Mouse (Mus musculus) heart, postnatal 0 days (tissue): ENCODE data around the gene Rps27. TPM values are rescaled to one million over a fixed set of nuclear protein-coding genes. Genes with fewer than 3 reads are reported as not detected.

Experiments used
- ATAC-seq: fragments of 200-750 bp; cut with Nextera tagmentation; 2 replicates; pipeline ENCODE4 v1.8.0; 2017; ENCODE audit warnings: low read depth, moderate number of reproducible peaks, moderate library complexity; ENCODE audit not compliant: insufficient read depth
- DNase-seq: peaks from one replicate; pipeline ENCODE4 v3.0.0-alpha.2; 2016; ENCODE audit warnings: low spot score
- H3K27ac ChIP-seq: fragments of 300-500 bp; sonication (generic); 2 replicates; pipeline ENCODE4 v1.5.1; 2014; ENCODE audit warnings: low read depth, mild to moderate bottlenecking
- H3K27me3 ChIP-seq: fragments of 300-500 bp; sonication (generic); 2 replicates; pipeline ENCODE4 v1.6.1; 2014; ENCODE audit warnings: low read length, mixed read lengths; ENCODE audit not compliant: control insufficient read depth, insufficient read depth
- H3K36me3 ChIP-seq: fragments of 300-500 bp; sonication (generic); replicated peaks from 2 replicates; pipeline ENCODE4 v1.6.1; 2014; ENCODE audit warnings: low read length, mixed read lengths; ENCODE audit not compliant: control insufficient read depth, insufficient read depth
- H3K4me1 ChIP-seq: fragments of 300-500 bp; sonication (generic); 2 replicates; pipeline ENCODE4 v1.6.1; 2014; ENCODE audit warnings: antibody characterized with exemption; ENCODE audit not compliant: control insufficient read depth, insufficient read depth
- H3K4me2 ChIP-seq: fragments of 300-500 bp; sonication (generic); 2 replicates; pipeline ENCODE4 v1.6.1; 2014; ENCODE audit warnings: low read depth, mild to moderate bottlenecking, low read length, moderate library complexity
- H3K4me3 ChIP-seq: fragments of 300-500 bp; sonication (generic); 2 replicates; pipeline ENCODE4 v1.5.1; 2014; ENCODE audit warnings: low read depth, low read length
- H3K9ac ChIP-seq: fragments of 300-500 bp; sonication (generic); replicated peaks from 2 replicates; pipeline ENCODE4 v1.6.1; 2014; ENCODE audit warnings: low read depth, low read length, mixed read lengths
- H3K9me3 ChIP-seq: fragments of 300-500 bp; sonication (generic); replicated peaks from 2 replicates; pipeline ENCODE4 v1.6.1; 2016; ENCODE audit warnings: low read length; ENCODE audit not compliant: control insufficient read depth
- CTCF ChIP-seq: IDR thresholded peaks from 2 replicates; pipeline ENCODE4 v1.5.1; 2016; ENCODE audit warnings: antibody characterized with exemption, control low read depth, low read depth
- EP300 ChIP-seq: IDR thresholded peaks from 2 replicates; pipeline ENCODE4 v1.6.1; 2016; ENCODE audit warnings: antibody characterized with exemption, low read depth
- WGBS: fragments of 180-500 bp; shearing (Covaris S2); extraction: QIAGEN DNeasy Blood & Tissue Kit; methylation state at CpG from one replicate; pipeline ENCODE4 v1.1.7; 2014; 5-methylcytosine and 5-hydroxymethylcytosine counted together
- polyA plus RNA-seq: library from polyadenylated mRNA; unstranded; fragments of >200 nt; fragmentation: Nextera tagmentation; extraction: Ambion mirVana; gene quantifications from 2 replicates; pipeline ENCODE4 v1.2.1, GENCODE M21; 2015
- total RNA-seq: library from RNA; depleted of rRNA; stranded (reverse); fragments of >200 nt; gene quantifications from 2 replicates; pipeline ENCODE4 v1.2.3, GENCODE M21; 2014; ENCODE audit warnings: low replicate concordance; rRNA removed

Rps27 gene
- total and polyA plus RNA-seq, 2 experiments from 2014 or later: 908 to 3,347 TPM

DNA sequence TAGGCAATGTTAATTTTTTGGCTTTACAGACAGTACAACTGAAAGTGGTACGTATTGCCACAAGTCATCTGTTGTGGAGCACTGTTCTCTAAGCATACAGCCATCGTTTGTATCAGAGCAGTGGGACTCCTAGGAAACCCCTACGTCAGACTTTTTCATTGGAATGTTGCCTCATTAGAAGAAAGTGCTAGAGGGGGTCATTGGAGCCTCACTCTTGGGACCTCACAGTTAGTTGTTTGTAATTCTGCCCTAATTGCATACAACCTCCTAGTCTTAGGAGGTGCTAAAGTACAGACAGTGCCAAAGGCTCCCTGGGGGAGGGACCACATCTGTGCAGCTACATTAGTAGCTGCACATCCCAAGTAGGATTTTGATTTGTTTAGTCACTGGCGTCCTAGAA lies 18.7 kb downstream of the Rps27 start:
- H3K27ac ChIP-seq: no peak overlapping the region
- no peaks in the 10 kb centered on the region for H3K36me3 ChIP-seq
- H3K4me1 ChIP-seq: no peaks in the 10 kb centered on the region
- TF ChIP-seq CTCF: no peak
- TF ChIP-seq EP300: no peak
- no peak overlapping the region for H3K4me2 ChIP-seq
- no peaks in the 10 kb centered on the region for H3K27me3 ChIP-seq
- 74% methylated on average over 4 of the region's 4 CpGs for WGBS
- no peak overlapping the region for H3K9ac ChIP-seq
- ATAC-seq (no peak), DNase-seq (no peak)
- H3K9me3 ChIP-seq: no peaks in the 10 kb centered on the region
- no peak overlapping the region for H3K4me3 ChIP-seq

DNA sequence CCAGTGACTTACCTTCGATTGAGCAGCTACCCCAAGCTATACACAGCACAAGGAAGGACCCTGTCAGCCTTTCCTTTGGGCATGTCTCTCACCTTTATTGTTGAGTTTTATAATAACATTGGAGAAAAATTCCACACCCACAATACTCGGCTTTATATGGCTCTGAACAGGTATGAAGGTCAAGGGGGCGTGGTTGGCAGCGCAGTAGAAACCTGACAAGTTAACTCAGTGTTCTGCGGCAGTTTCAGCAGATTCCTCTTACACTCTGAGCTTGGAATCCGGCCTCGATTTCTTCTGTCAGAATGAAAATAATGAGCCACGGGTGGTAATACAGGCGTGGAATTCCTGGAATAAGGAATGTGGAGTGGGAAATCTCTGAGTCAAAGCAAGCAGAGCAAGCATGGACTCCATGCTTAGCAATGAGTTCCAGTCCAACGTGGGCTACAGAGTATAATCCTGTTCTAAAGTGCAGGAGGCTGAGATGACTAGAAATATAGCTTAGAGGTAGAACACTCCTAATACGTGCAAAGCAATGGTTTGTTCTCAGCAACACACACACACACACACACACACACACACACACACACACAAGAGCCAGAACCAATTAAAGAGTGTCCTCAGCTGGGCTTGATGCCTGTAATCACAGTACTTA lies 22.5 kb downstream of the Rps27 start:
- Histone ChIP-seq H3K9ac (no peak overlapping the region), H3K4me2 (no peak overlapping the region), H3K9me3 (no peaks in the 10 kb centered on the region), H3K36me3 (no peaks in the 10 kb centered on the region), H3K4me1 (no peaks in the 10 kb centered on the region), H3K27ac (no peak overlapping the region), H3K4me3 (no peak overlapping the region), H3K27me3 (no peaks in the 10 kb centered on the region)
- TF ChIP-seq EP300 (no peak), CTCF (no peak)
- ATAC-seq (no peak), DNase-seq (no peak)
- 67% methylated on average over 11 of the region's 11 CpGs for WGBS

DNA sequence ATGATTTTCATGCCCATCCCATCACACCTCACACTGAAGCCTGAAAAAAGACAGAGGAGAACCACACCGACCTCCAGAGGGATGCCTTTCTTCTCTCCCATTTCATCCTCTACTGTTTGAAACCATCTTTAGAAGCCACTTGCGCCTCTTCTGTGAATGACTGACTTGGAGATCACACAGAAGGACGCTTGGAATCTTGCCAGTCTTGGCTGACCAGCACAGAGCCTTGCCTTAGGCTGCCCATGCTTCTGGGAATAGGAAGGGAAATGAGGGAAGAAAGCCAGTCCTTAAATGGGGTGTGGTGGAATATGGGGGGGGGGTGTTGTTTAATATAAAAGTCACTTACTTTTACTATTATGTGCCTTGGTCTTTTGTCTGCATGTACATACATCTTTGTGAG lies 29.9 kb downstream of the Rps27 start:
- DNase-seq (no peak), ATAC-seq (no peak)
- H3K27ac ChIP-seq: no peak overlapping the region
- no peak overlapping the region for H3K9ac ChIP-seq
- TF ChIP-seq CTCF: no peak
- TF ChIP-seq EP300: no peak
- WGBS: 50% methylated on average over 3 of the region's 3 CpGs
- no peaks in the 10 kb centered on the region for H3K36me3 ChIP-seq
- H3K4me1 ChIP-seq: no peaks in the 10 kb centered on the region
- no peak overlapping the region for H3K4me2 ChIP-seq
- H3K4me3 ChIP-seq: no peak overlapping the region
- H3K9me3 ChIP-seq: no peaks in the 10 kb centered on the region
- no peaks in the 10 kb centered on the region for H3K27me3 ChIP-seq

DNA sequence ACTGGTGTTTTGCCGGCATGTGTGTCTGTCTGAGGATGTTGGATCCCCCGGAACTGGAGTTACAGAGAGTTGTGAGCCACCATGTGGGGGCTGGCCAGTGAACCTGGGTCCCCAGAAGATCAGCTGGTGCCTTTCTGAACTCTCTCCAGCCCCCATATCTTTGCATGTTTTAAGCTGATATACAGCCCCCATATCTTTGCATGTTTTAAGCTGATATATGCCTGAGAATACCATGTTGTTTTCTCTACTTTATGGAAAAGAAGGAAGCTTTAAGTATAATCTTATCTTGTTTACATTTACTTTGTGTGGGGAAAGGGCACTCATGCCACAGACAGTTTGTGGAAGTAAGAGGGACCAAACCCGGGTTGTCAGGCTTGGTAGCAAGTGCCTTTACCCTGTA lies 33.9 kb downstream of the Rps27 start:
- Histone ChIP-seq H3K9ac (no peak overlapping the region), H3K9me3 (no peaks in the 10 kb centered on the region), H3K4me3 (no peak overlapping the region), H3K27me3 (no peaks in the 10 kb centered on the region), H3K4me2 (no peak overlapping the region), H3K4me1 (no peaks in the 10 kb centered on the region), H3K27ac (no peak overlapping the region), H3K36me3 (no peaks in the 10 kb centered on the region)
- WGBS: 63% methylated on average over 3 of the region's 3 CpGs
- DNase-seq (no peak), ATAC-seq (no peak)
- TF ChIP-seq EP300: no peak
- no peak for TF ChIP-seq CTCF

Other genes with a start within 250 kb of the Rps27 start
- 37.9 and 45.0 TPM in 2 replicates for gene Hax1, start 214.9 kb downstream of the Rps27 start, total RNA-seq
- gene Hax1, start 214.9 kb downstream of the Rps27 start, polyA plus RNA-seq: 64.2 and 70.3 TPM in 2 replicates
- gene 4933434E20Rik, start 162.0 kb downstream of the Rps27 start, total RNA-seq: 111 and 183 TPM in 2 replicates
- 151 and 165 TPM in 2 replicates for gene 4933434E20Rik, start 162.0 kb downstream of the Rps27 start, polyA plus RNA-seq
- 64.2 and 69.7 TPM in 2 replicates for gene Ubap2l, start 161.0 kb downstream of the Rps27 start, total RNA-seq
- 88.9 and 92.0 TPM in 2 replicates for gene Ubap2l, start 161.0 kb downstream of the Rps27 start, polyA plus RNA-seq
- gene Tpm3, start 141.0 kb downstream of the Rps27 start, total RNA-seq: 88.0 and 99.5 TPM in 2 replicates
- 139 and 145 TPM in 2 replicates for gene Tpm3, start 141.0 kb downstream of the Rps27 start, polyA plus RNA-seq
- 0.04 and 0.27 TPM in 2 replicates for gene Nup210l, start 109.5 kb downstream of the Rps27 start, total RNA-seq
- gene Nup210l, start 109.5 kb downstream of the Rps27 start, polyA plus RNA-seq: 0.04 TPM in 1 of 2 replicates, not detected in the other
- 9.7 and 13.7 TPM in 2 replicates for gene Rab13, start within 50 bp of the Rps27 start, total RNA-seq
- 17.9 and 18.2 TPM in 2 replicates for gene Rab13, start within 50 bp of the Rps27 start, polyA plus RNA-seq
- gene Jtb, start 17.9 kb upstream of the Rps27 start, total RNA-seq: 78.5 and 87.2 TPM in 2 replicates
- gene Jtb, start 17.9 kb upstream of the Rps27 start, polyA plus RNA-seq: 116 TPM in 2 replicates
- gene Creb3l4, start 29.9 kb upstream of the Rps27 start, total RNA-seq: 2.4 TPM in 1 of 2 replicates, not detected in the other
- 1.2 TPM in 2 replicates for gene Creb3l4, start 29.9 kb upstream of the Rps27 start, polyA plus RNA-seq
- gene Slc39a1, start 34.5 kb upstream of the Rps27 start, total RNA-seq: 157 and 158 TPM in 2 replicates
- 93.3 and 95.5 TPM in 2 replicates for gene Slc39a1, start 34.5 kb upstream of the Rps27 start, polyA plus RNA-seq
- gene Crtc2, start 40.5 kb upstream of the Rps27 start, total RNA-seq: 11.6 and 17.8 TPM in 2 replicates
- 6.3 and 7.2 TPM in 2 replicates for gene Crtc2, start 40.5 kb upstream of the Rps27 start, polyA plus RNA-seq
- gene Dennd4b, start 51.5 kb upstream of the Rps27 start, total RNA-seq: 18.4 and 32.6 TPM in 2 replicates
- 3.4 and 4.6 TPM in 2 replicates for gene Dennd4b, start 51.5 kb upstream of the Rps27 start, polyA plus RNA-seq
- gene Gatad2b, start 79.5 kb upstream of the Rps27 start, total RNA-seq: 14.1 and 25.3 TPM in 2 replicates
- gene Gatad2b, start 79.5 kb upstream of the Rps27 start, polyA plus RNA-seq: 5.8 and 6.4 TPM in 2 replicates
- 3.3 and 6.2 TPM in 2 replicates for gene Slc27a3, start 176.3 kb upstream of the Rps27 start, total RNA-seq
- 2.3 and 2.4 TPM in 2 replicates for gene Slc27a3, start 176.3 kb upstream of the Rps27 start, polyA plus RNA-seq
- gene Ints3, start 220.0 kb upstream of the Rps27 start, total RNA-seq: 26.1 and 26.6 TPM in 2 replicates
- 7.8 and 8.3 TPM in 2 replicates for gene Ints3, start 220.0 kb upstream of the Rps27 start, polyA plus RNA-seq